14 mouse cellular contexts compared by ENCODE assay signal in the genomic region with DNA sequence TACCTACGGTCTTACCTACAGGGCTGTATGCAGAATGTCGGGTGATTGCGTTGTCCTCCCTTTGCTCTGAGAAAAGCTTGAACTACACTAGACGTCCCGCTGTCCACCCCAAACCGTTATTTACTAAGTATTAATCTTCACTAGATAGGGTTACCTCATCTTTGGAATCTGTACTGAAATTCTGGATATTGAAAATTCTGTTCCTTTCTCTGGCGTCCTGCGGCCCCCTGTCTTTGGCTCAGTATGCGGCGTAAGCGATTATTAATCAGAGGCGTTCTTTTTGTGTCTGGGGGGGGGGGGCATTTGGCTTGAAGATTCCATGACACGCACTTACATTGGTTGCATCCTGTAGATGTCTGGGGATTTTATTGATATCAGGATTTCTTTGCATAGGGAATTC.
DNase-seq lines count a peak whose midpoint lies in the region; ATAC-seq and TF ChIP-seq lines count a peak whose summit lies in the region.
"Had no signal": no experiment of that assay in that cellular context is flagged by ENCODE, and none has a peak within 500 bp of the region (broad histone marks: within the 10 kb centered on the region; RNA-seq: fewer than 3 reads in every experiment).

No protein-coding gene starts in this region.

- H3K9me3 ChIP-seq in hindbrain, embryonic 10.5 days: no peaks in the 10 kb centered on the region
- H3K9me3 ChIP-seq in midbrain, postnatal 0 days (ENCODE audit: low read length): no peaks in the 10 kb centered on the region
- H3K9me3 ChIP-seq: embryonic facial prominence, embryonic 12.5 days; G1E had no signal

- H3K36me3 ChIP-seq in hindbrain, embryonic 10.5 days: 0 out of 2 replicates have a peak, but pooled peaks cover 5% of the 10 kb centered on the region
- H3K36me3 ChIP-seq in midbrain, postnatal 0 days (ENCODE audit: insufficient read depth, low read length): no peaks in the 10 kb centered on the region; the same call in 1 of the 2 replicates
- H3K36me3 ChIP-seq: embryonic facial prominence, embryonic 12.5 days; G1E had no signal

- H3K4me1 ChIP-seq in hindbrain, embryonic 10.5 days (replicated peaks): peaks cover 29% of the 10 kb centered on the region
- H3K4me1 ChIP-seq in midbrain, postnatal 0 days (ENCODE audit: insufficient read depth, low read length): no peaks in the 10 kb centered on the region

- WGBS in hindbrain, embryonic 10.5 days: 2% methylated on average over 13 of the region's 13 CpGs
- 7% methylated on average over 13 of the region's 13 CpGs for WGBS in midbrain, postnatal 0 days

- peaks cover 84% of the 10 kb centered on the region for H3K27me3 ChIP-seq in hindbrain, embryonic 10.5 days (ENCODE audit: insufficient read depth, poor library complexity, severe bottlenecking)
- no peaks in the 10 kb centered on the region for H3K27me3 ChIP-seq in midbrain, postnatal 0 days (ENCODE audit: insufficient read depth, low read length)

- DNase-seq in cerebellum, adult 18-20 months: peak; percentile 23 to 55
- DNase-seq in cerebellum, adult 8-10 months: no peak
- peak; percentile 51 to 64 for DNase-seq in cerebellum, postnatal 10 days
- DNase-seq in hindbrain, embryonic 10.5 days (ENCODE audit: low spot score): peak; percentile 32
- peak; percentile 58 for DNase-seq in midbrain, postnatal 0 days (ENCODE audit: low spot score)
- DNase-seq in c-Kit-positive CD71-positive TER-119-positive erythroid progenitor cells, embryonic 14.5 days (ENCODE audit: low spot score): no peak
- no peak for DNase-seq in thymus, postnatal 10 days (ENCODE audit: low spot score in 2 of 2)
- DNase-seq in yolk sac, embryonic 10.5 days (ENCODE audit: low spot score): no peak
- DNase-seq: adrenal gland, adult 8-10 months; lung, adult 18-20 months; thymus, adult 18-20 months had no signal

- H3K4me2 ChIP-seq in midbrain, postnatal 0 days (ENCODE audit: low read depth, low read length, poor library complexity, severe bottlenecking): peak overlapping the region; percentile 79
- H3K4me2 ChIP-seq: embryonic facial prominence, embryonic 12.5 days had no signal

- H3K4me3 ChIP-seq in hindbrain, embryonic 10.5 days: peak overlapping the region; percentile 85
- H3K4me3 ChIP-seq in midbrain, postnatal 0 days (ENCODE audit: low read depth, low read length): peak overlapping the region; percentile 78
- H3K4me3 ChIP-seq: embryonic facial prominence, embryonic 12.5 days had no signal

- peak overlapping the region; percentile 100 for H3K9ac ChIP-seq in midbrain, postnatal 0 days (replicated peaks; ENCODE audit: low read length, poor library complexity, severe bottlenecking)
- H3K9ac ChIP-seq: embryonic facial prominence, embryonic 12.5 days had no signal

- H3K27ac ChIP-seq in hindbrain, embryonic 10.5 days: peak overlapping the region; percentile 99
- peak overlapping the region; percentile 100 for H3K27ac ChIP-seq in midbrain, postnatal 0 days (ENCODE audit: low read depth, low read length)
- H3K27ac ChIP-seq: embryonic facial prominence, embryonic 12.5 days; kidney, postnatal 0 days had no signal

- ATAC-seq in midbrain, postnatal 0 days (ENCODE audit: low FRiP score): no peak

- no peak for TF ChIP-seq CTCF in midbrain, postnatal 0 days (IDR thresholded peaks at IDR 0.05)

Comparison
In these comparisons a context has a peak if more than half of its experiments do, and no peak if none do; other contexts are left out.
1. DNase-seq: peak in cerebellum, adult 18-20 months (2 of 2), cerebellum, postnatal 10 days (2 of 2), hindbrain, embryonic 10.5 days (single experiment) and midbrain, postnatal 0 days (single experiment); none in cerebellum, adult 8-10 months (single experiment), c-Kit-positive CD71-positive TER-119-positive erythroid progenitor cells, embryonic 14.5 days (single experiment), thymus, postnatal 10 days (0 of 2) and yolk sac, embryonic 10.5 days (single experiment).